Mouse (Mus musculus) layer of hippocampus, adult 8-10 months (tissue): ENCODE results near the gene Ppp2r2c. TPM values are rescaled to one million over a fixed set of nuclear protein-coding genes. Genes with fewer than 3 reads are reported as not detected.

ENCODE experiments used
- DNase-seq, 2 experiments: peaks; one replicate each; pipeline ENCODE4 v3.0.0; 2022; ENCODE audit warnings: low spot score in 2 of 2
- total RNA-seq, 4 experiments: library from RNA; stranded (reverse); gene quantifications; 2 replicates each; pipeline ENCODE4 v1.2.4; 2022

Ppp2r2c gene
- 100 to 1,000 TPM; 315 to 377 (median 346) TPM for total RNA-seq

GRCm38 (mm10) chr5:36868266-36869090 is at the start of gene Ppp2r2c:
Ppp2r2c (plus strand) TSS chr5:36868513.
- peak in 1 of 2 experiments; percentile 43 for DNase-seq

- DNase-seq, result no peak
These were observed 48.6 kb upstream of the Ppp2r2c start for GRCm38 (mm10) chr5:36819742-36820141.

GRCm38 (mm10) chr5:36820142-36820541 is 48.2 kb upstream of the Ppp2r2c start:
- DNase-seq, result peak in 1 of 2 experiments; percentile 76

- DNase-seq, result no peak
These were observed 45.4 kb upstream of the Ppp2r2c start for GRCm38 (mm10) chr5:36822907-36823306.

GRCm38 (mm10) chr5:36829098-36829497 is 39.2 kb upstream of the Ppp2r2c start:
- no peak for DNase-seq

- peak; percentile 79 to 91 for DNase-seq
These were observed 38.1 kb upstream of the Ppp2r2c start, which contains the start of gene Man2b2 for GRCm38 (mm10) chr5:36829913-36830879. Man2b2 (minus strand) TSS chr5:36830653.

GRCm38 (mm10) chr5:36831272-36831671 is 37.0 kb upstream of the Ppp2r2c start:
- peak in 1 of 2 experiments; percentile 33 for DNase-seq

- peak; percentile 66 to 82 for DNase-seq
These were observed 32.4 kb upstream of the Ppp2r2c start for GRCm38 (mm10) chr5:36835933-36836332.

- DNase-seq, result peak; percentile 42 to 53
These were observed 29.3 kb upstream of the Ppp2r2c start for GRCm38 (mm10) chr5:36839032-36839431.

- DNase-seq, result no peak
These were observed 28.7 kb upstream of the Ppp2r2c start for GRCm38 (mm10) chr5:36839602-36840001.

- no peak for DNase-seq
These were observed 28.2 kb upstream of the Ppp2r2c start for GRCm38 (mm10) chr5:36840092-36840491.

- DNase-seq, result no peak
These were observed 26.6 kb upstream of the Ppp2r2c start for GRCm38 (mm10) chr5:36841701-36842100.

GRCm38 (mm10) chr5:36844490-36844889 is 23.8 kb upstream of the Ppp2r2c start:
- DNase-seq, result no peak

GRCm38 (mm10) chr5:36851572-36851971 is 16.7 kb upstream of the Ppp2r2c start:
- no peak for DNase-seq

- no peak for DNase-seq
These were observed 13.1 kb upstream of the Ppp2r2c start for GRCm38 (mm10) chr5:36855180-36855579.

GRCm38 (mm10) chr5:36856529-36856928 is 11.8 kb upstream of the Ppp2r2c start:
- DNase-seq, result no peak

GRCm38 (mm10) chr5:36857546-36857945 is 10.8 kb upstream of the Ppp2r2c start:
- DNase-seq, result no peak

- DNase-seq, result no peak
These were observed 7.2 kb upstream of the Ppp2r2c start for GRCm38 (mm10) chr5:36861084-36861483.

- DNase-seq, result no peak
These were observed 1.5 kb upstream of the Ppp2r2c start for GRCm38 (mm10) chr5:36866701-36867250.

GRCm38 (mm10) chr5:36867561-36867960 is 752 bp upstream of the Ppp2r2c start:
- no peak for DNase-seq

GRCm38 (mm10) chr5:36869186-36869577 is 869 bp downstream of the Ppp2r2c start:
- no peak for DNase-seq
